Mouse (Mus musculus) thymus, adult 2 months (tissue): ENCODE data around the gene Arf4. TPM values are rescaled to one million over a fixed set of nuclear protein-coding genes. Genes with fewer than 3 reads are reported as not detected.
"Not testable (repeated sequence)": the region's sequence is repeated elsewhere in the genome, so short reads cannot be mapped to it uniquely, and the experiment has no call there.

ENCODE experiments used
- DNase-seq: peaks from one replicate; pipeline ENCODE4 v3.0.0; 2021
- H3K27ac ChIP-seq: fragments of 200-500 bp; 2 replicates; pipeline ENCODE4 v1.5.1; 2012; ENCODE audit warnings: low read length, control low read depth; ENCODE audit not compliant: control insufficient read depth, insufficient read depth
- H3K27me3 ChIP-seq: fragments of 200-500 bp; 2 replicates; pipeline ENCODE4 v1.6.1; 2012; ENCODE audit warnings: mild to moderate bottlenecking, low read length, moderate library complexity, mixed read lengths; ENCODE audit not compliant: control insufficient read depth, insufficient read depth
- H3K36me3 ChIP-seq: fragments of 200-500 bp; 2 replicates; pipeline ENCODE4 v1.6.1; 2012; ENCODE audit warnings: mild to moderate bottlenecking, low read length, moderate library complexity; ENCODE audit not compliant: control insufficient read depth, insufficient read depth
- H3K4me1 ChIP-seq: fragments of 200-500 bp; replicated peaks from 2 replicates; pipeline ENCODE4 v1.6.1; 2012; ENCODE audit warnings: low read length; ENCODE audit not compliant: control insufficient read depth, insufficient read depth
- H3K4me3 ChIP-seq: fragments of 200-500 bp; 2 replicates; pipeline ENCODE4 v1.5.1; 2012; ENCODE audit warnings: mild to moderate bottlenecking, low read length, control low read depth, moderate library complexity; ENCODE audit not compliant: control insufficient read depth, insufficient read depth
- CTCF ChIP-seq: fragments of 200-500 bp; IDR thresholded peaks from 2 replicates; pipeline ENCODE4 v1.5.1; 2012; ENCODE audit warnings: mild to moderate bottlenecking, control low read depth, low read length, moderate library complexity, borderline replicate concordance; ENCODE audit not compliant: control insufficient read depth, poor library complexity, insufficient read depth; ENCODE audit errors: extremely low read depth
- POLR2A ChIP-seq: fragments of 200-500 bp; IDR thresholded peaks from 2 replicates; pipeline ENCODE4 v1.6.1; 2012; ENCODE audit warnings: mild to moderate bottlenecking, low read length, control low read depth, moderate library complexity; ENCODE audit not compliant: control insufficient read depth, poor library complexity, insufficient read depth; ENCODE audit errors: extremely low read depth
- WGBS: fragments of 180-500 bp; shearing (Covaris S2); methylation state at CpG from one replicate; pipeline ENCODE4 v1.1.7; 2018; 5-methylcytosine and 5-hydroxymethylcytosine counted together
- polyA plus RNA-seq: library from polyadenylated mRNA; depleted of rRNA; stranded (reverse); fragments of >200 nt; gene quantifications from 2 replicates; pipeline ENCODE4 v1.2.3, GENCODE M21; 2012

Arf4 gene
- polyA plus RNA-seq, 1 experiment = 134 TPM

DNA sequence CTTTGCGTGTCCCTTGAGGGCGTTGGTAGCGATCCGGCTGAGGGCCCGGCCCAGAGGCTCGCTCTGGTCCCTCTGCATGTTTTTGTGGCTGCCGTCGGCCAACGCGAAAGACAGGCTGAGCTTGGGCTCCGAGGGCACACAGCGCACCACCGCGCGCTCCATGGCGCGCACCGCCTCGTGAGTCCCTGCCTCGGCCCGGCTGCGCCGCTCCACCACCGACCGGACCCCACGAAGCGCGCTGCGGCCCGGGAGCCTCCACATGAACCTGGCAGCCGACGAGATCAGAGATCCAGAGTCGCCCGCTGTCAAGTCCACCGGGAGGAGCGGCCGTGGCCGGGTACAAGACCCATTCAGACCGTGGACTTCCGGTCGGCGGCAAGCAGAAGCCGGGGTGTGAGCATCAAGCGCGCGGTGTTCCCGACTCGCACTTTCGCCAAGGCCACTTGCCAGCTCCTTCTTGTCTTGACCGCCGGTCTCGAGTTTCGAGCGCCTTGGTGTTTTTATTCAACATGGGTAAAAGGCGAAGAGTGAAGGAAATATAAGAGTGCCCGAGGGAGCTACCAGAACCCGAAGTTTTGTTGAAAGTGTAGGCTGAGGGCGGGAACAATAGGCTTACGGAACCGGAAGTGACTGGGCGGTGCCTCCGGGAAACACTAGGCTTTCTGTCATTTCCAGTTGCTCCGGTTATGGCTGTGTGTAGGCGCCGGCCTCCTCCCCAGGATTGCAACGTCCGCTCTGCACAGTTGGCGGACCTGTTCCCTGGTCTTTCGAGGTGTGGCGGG is 31.6 kb downstream of the Arf4 start, which contains the start of gene Pde12:
Gene Pde12, minus strand, starts transcription at position 592 of the 782 bp plus-strand sequence.
- WGBS = under 1% methylated on average over 70 of the region's 70 CpGs
- no peaks in the 10 kb centered on the region for H3K27me3 ChIP-seq
- TF ChIP-seq CTCF = no peak
- peak; percentile 59; the same call in 1 of the 2 replicates for TF ChIP-seq POLR2A
- H3K4me3 ChIP-seq = peak within 1 kb of the TSS; percentile 68
- DNase-seq = peak; percentile 82
- H3K36me3 ChIP-seq = peaks cover 17% of the 10 kb centered on the region
- peak within 1 kb of the TSS; percentile 74 for H3K27ac ChIP-seq
- H3K4me1 ChIP-seq = peaks cover 7% of the 10 kb centered on the region

- Histone ChIP-seq H3K27me3 (no peaks in the 10 kb centered on the region), H3K4me3 (no peak overlapping the region), H3K36me3 (peaks cover 2% of the 10 kb centered on the region), H3K4me1 (peaks cover 9% of the 10 kb centered on the region), H3K27ac (no peak overlapping the region)
- no peak for DNase-seq
- TF ChIP-seq CTCF = no peak
- TF ChIP-seq POLR2A = no peak
Observed at GRCm38 (mm10) chr14:26670964-26671363, 33.1 kb downstream of the Arf4 start.

GRCm38 (mm10) chr14:26671870-26672615 is 34.2 kb downstream of the Arf4 start:
- not testable (repeated sequence) for H3K4me3 ChIP-seq, H3K36me3 ChIP-seq
- WGBS = 34% methylated on average over 17 of the region's 17 CpGs

DNA sequence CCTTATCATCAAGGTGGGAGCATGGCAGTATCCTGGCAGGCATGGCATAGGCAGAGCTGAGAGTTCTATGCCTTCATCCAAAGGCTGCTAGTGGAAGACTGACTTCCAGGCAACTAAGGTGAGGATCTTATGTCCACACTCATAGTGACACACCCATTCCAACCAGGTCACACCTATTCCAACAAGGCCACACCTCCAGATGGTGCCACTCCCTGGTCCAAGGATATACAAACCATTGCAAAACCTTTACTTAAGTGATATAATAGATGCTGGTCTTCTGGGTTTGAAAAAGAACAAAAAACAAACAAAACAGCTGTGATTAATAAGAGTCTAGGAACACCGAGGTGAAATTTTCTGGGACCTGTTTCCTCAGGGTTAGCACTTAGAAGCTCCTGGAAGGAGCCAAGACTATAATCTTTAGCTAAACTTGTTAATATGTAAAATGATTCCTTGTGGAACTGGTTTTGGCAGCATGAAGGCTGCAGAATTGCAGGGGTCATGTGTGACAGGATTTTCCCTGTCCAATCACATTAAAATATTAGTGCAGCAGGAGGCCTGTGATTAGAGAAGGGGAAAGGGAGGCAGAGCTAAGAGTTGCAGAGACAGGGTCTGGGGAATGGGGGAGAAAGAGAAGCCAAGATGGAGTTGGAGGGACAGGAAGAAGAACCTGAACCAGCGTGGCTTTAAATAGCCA is 36.7 kb downstream of the Arf4 start:
- 79% methylated on average over 2 of the region's 2 CpGs for WGBS

More at GRCm38 (mm10) chr14:26671870-26672615, 34.2 kb downstream of the Arf4 start:
- not testable (repeated sequence) for H3K27ac ChIP-seq, H3K27me3 ChIP-seq, DNase-seq, H3K4me1 ChIP-seq

GRCm38 (mm10) chr14:26675371-26675770 is 37.5 kb downstream of the Arf4 start:
- Histone ChIP-seq H3K4me3 (no peak overlapping the region), H3K4me1 (peaks cover 5% of the 10 kb centered on the region), H3K27me3 (no peaks in the 10 kb centered on the region), H3K27ac (no peak overlapping the region), H3K36me3 (no peaks in the 10 kb centered on the region)
- peak; percentile 23 for DNase-seq
- TF ChIP-seq CTCF (no peak), POLR2A (no peak)
- WGBS = 24% methylated on average over 12 of the region's 12 CpGs

More for the DNA sequence above, 36.7 kb downstream of the Arf4 start:
- not testable (repeated sequence) for DNase-seq, H3K4me1 ChIP-seq, H3K36me3 ChIP-seq, H3K4me3 ChIP-seq, H3K27me3 ChIP-seq, H3K27ac ChIP-seq

DNA sequence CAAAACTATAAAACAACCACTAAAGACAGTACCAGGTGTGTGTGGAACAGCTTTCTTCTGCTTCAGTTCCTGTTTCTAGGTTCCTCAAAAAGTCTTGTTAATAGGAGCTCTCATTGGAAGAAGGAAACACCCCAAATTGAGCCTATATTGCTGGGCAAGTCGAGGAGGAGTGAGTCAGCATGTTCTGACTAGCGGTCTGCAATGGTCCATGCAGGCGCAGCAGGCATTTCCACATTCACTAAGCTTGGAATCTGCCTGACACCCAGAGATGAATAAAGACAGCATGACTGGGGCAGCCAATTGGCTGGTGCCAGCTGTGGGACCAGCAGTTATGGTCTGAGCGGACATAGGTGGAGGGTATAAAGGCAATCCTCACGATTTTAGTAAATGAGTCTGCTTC is 37.9 kb downstream of the Arf4 start:
- Histone ChIP-seq H3K27me3 (no peaks in the 10 kb centered on the region), H3K4me1 (peaks cover 3% of the 10 kb centered on the region), H3K27ac (no peak overlapping the region), H3K36me3 (no peaks in the 10 kb centered on the region), H3K4me3 (no peak overlapping the region)
- no peak for DNase-seq
- 43% methylated on average over 5 of the region's 5 CpGs for WGBS
- TF ChIP-seq CTCF = no peak
- TF ChIP-seq POLR2A = no peak
